In the genomic region with DNA sequence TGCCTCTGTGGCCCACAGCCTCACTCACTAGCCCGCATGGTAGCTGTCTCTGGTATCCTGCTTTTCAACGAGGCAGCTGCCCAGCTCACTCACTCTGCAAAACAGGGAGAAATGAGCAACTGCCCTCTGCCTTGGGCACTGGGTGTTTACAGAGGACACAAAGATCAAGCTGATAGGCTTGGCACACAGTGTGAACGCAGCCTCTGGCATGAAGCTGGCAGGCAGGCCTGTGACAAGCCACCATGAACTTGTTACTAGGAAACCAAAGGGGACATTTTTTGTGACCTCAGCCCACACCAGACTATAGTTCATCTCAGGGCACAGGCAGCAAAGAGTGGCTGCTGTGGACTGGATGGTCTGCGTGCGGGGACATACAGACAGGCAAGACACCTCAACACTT, we compare ENCODE assay signal across 10 mouse cellular contexts.
A peak's percentile ranks its signal among the peaks of the same experiment; 100 is the strongest.
DNase-seq lines count a peak whose midpoint lies in the region; ATAC-seq lines count a peak whose summit lies in the region.
"Had no signal": no experiment of that assay in that cellular context is flagged by ENCODE, and none has a peak within 500 bp of the region (broad histone marks: within the 10 kb centered on the region; RNA-seq: fewer than 3 reads in every experiment).

No protein-coding gene starts in this region.

- H3K36me3 ChIP-seq in hindbrain, embryonic 13.5 days, result no peaks in the 10 kb centered on the region
- H3K36me3 ChIP-seq in hindbrain, embryonic 16.5 days (ENCODE audit: control insufficient read depth, insufficient read depth, low read length), result no peaks in the 10 kb centered on the region
- no peaks in the 10 kb centered on the region for H3K36me3 ChIP-seq in midbrain, embryonic 12.5 days
- H3K36me3 ChIP-seq in midbrain, embryonic 10.5 days, result peaks cover 12% of the 10 kb centered on the region; the same call in 1 of the 2 replicates

- no peak overlapping the region for H3K4me3 ChIP-seq in hindbrain, embryonic 13.5 days
- H3K4me3 ChIP-seq in hindbrain, embryonic 16.5 days (ENCODE audit: low read length), result no peak overlapping the region
- H3K4me3 ChIP-seq in midbrain, embryonic 12.5 days, result no peak overlapping the region
- H3K4me3 ChIP-seq in midbrain, embryonic 10.5 days, result no peak overlapping the region
- H3K4me3 ChIP-seq: embryonic facial prominence, embryonic 10.5 days had no signal

- ATAC-seq in hindbrain, embryonic 13.5 days (ENCODE audit: low FRiP score), result no peak
- ATAC-seq in hindbrain, embryonic 16.5 days, result no peak
- ATAC-seq in midbrain, embryonic 12.5 days (ENCODE audit: low FRiP score, low read depth), result no peak

- no peaks in the 10 kb centered on the region for H3K9me3 ChIP-seq in hindbrain, embryonic 13.5 days
- no peaks in the 10 kb centered on the region for H3K9me3 ChIP-seq in hindbrain, embryonic 16.5 days (ENCODE audit: control insufficient read depth, low read length)
- no peaks in the 10 kb centered on the region for H3K9me3 ChIP-seq in midbrain, embryonic 12.5 days
- H3K9me3 ChIP-seq in midbrain, embryonic 10.5 days (replicated peaks), result no peaks in the 10 kb centered on the region; the same call in 1 of the 2 replicates
- H3K9me3 ChIP-seq: embryonic facial prominence, embryonic 10.5 days had no signal

- no peaks in the 10 kb centered on the region for H3K27me3 ChIP-seq in hindbrain, embryonic 13.5 days
- no peaks in the 10 kb centered on the region for H3K27me3 ChIP-seq in hindbrain, embryonic 16.5 days (replicated peaks; ENCODE audit: control insufficient read depth, insufficient read depth, low read length)
- H3K27me3 ChIP-seq in midbrain, embryonic 12.5 days, result no peaks in the 10 kb centered on the region
- H3K27me3 ChIP-seq in midbrain, embryonic 10.5 days (ENCODE audit: low read depth, poor library complexity, severe bottlenecking), result no peaks in the 10 kb centered on the region

- peaks cover 67% of the 10 kb centered on the region for H3K4me1 ChIP-seq in hindbrain, embryonic 13.5 days (replicated peaks)
- H3K4me1 ChIP-seq in hindbrain, embryonic 16.5 days (ENCODE audit: control insufficient read depth, insufficient read depth, low read depth, low read length), result no peaks in the 10 kb centered on the region; the same call in 1 of the 2 replicates
- H3K4me1 ChIP-seq in midbrain, embryonic 12.5 days, result peaks cover 29% of the 10 kb centered on the region
- peaks cover 49% of the 10 kb centered on the region for H3K4me1 ChIP-seq in midbrain, embryonic 10.5 days

- peak overlapping the region; percentile 15; the same call in 1 of the 2 replicates for H3K27ac ChIP-seq in hindbrain, embryonic 13.5 days
- H3K27ac ChIP-seq in hindbrain, embryonic 16.5 days (ENCODE audit: low read depth, low read length), result no peak overlapping the region
- H3K27ac ChIP-seq in midbrain, embryonic 12.5 days (replicated peaks), result 0 out of 2 replicates have a peak overlapping the region, but pooled peaks have one; percentile 25
- no peak overlapping the region for H3K27ac ChIP-seq in midbrain, embryonic 10.5 days (replicated peaks)
- H3K27ac ChIP-seq: embryonic facial prominence, embryonic 10.5 days had no signal

- no peak overlapping the region for H3K9ac ChIP-seq in hindbrain, embryonic 13.5 days
- no peak overlapping the region for H3K9ac ChIP-seq in hindbrain, embryonic 16.5 days (ENCODE audit: low read depth, low read length)
- no peak overlapping the region for H3K9ac ChIP-seq in midbrain, embryonic 12.5 days (replicated peaks)

- no peak for DNase-seq in midbrain, embryonic 10.5 days (ENCODE audit: low spot score)
- DNase-seq in Muller cell, postnatal 12 days (ENCODE audit: inconsistent ontology term), result peak; percentile 65
- DNase-seq in brain, adult 2 months (ENCODE audit: low read depth, low spot score), result peak; percentile 42
- DNase-seq in thymus, adult 18-20 months, result no peak
- DNase-seq: thymus, adult 2 months had no signal

- H3K4me2 ChIP-seq in hindbrain, embryonic 13.5 days, result no peak overlapping the region
- H3K4me2 ChIP-seq in hindbrain, embryonic 16.5 days (ENCODE audit: low read length), result no peak overlapping the region
- no peak overlapping the region for H3K4me2 ChIP-seq in midbrain, embryonic 12.5 days (replicated peaks)
- H3K4me2 ChIP-seq: heart, embryonic 11.5 days had no signal

- 89% methylated on average over 5 of the region's 5 CpGs for WGBS in hindbrain, embryonic 13.5 days
- WGBS in hindbrain, embryonic 16.5 days, result 77% methylated on average over 5 of the region's 5 CpGs
- 85% methylated on average over 5 of the region's 5 CpGs for WGBS in midbrain, embryonic 12.5 days
- WGBS in midbrain, embryonic 10.5 days, result 93% methylated on average over 5 of the region's 5 CpGs

Comparison
In these comparisons a context has a peak if more than half of its experiments do, and no peak if none do; other contexts are left out.
1. H3K27ac ChIP-seq: peak in hindbrain, embryonic 13.5 days (single experiment) and midbrain, embryonic 12.5 days (single experiment); none in hindbrain, embryonic 16.5 days (single experiment) and midbrain, embryonic 10.5 days (single experiment).
2. DNase-seq: peak in Muller cell, postnatal 12 days (single experiment) and brain, adult 2 months (single experiment); none in midbrain, embryonic 10.5 days (single experiment) and thymus, adult 18-20 months (0 of 2).